Mouse (Mus musculus): ENCODE results near the gene BC117090. TPM values are rescaled to one million over a fixed set of nuclear protein-coding genes. Genes with fewer than 3 reads are reported as not detected.
"Not testable (repeated sequence)": the region's sequence is repeated elsewhere in the genome, so short reads cannot be mapped to it uniquely, and the experiment has no call there.

The BC117090 gene
- not detected in 2 replicates for polyA plus RNA-seq (2016; fragmentation: Nextera tagmentation; extraction: Ambion mirVana)

DNA sequence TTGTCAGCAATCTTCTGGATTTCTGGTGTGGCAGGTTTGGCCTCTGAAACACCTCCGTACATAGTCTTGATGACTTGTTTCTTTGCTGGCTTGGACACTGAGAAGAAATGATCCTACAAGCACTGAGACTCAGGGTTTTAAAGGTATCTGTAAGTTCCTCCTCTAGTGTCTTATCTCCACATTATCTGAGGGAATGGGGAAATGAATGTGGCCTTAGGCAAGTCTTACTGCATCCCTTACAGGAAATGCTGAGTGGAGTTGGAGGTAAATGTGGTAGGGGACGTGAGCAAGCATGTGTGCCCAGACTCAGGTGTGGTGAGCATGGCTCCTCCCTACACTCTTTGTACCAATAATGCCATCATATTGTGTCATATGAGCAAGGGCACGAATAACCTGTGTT lies at the start of gene BC117090:
TSS of gene BC117090 (minus strand) at position 101 of the 400 bp plus-strand sequence.
- no peak for DNase-seq (ENCODE audit: low spot score)
- Histone ChIP-seq H3K4me3 (no peak within 1 kb of the TSS), H3K27ac (replicated peaks) (no peak within 1 kb of the TSS), H3K9me3 (no peaks in the 10 kb centered on the region), H3K36me3 (replicated peaks) (no peaks in the 10 kb centered on the region), H3K4me1 (no peaks in the 10 kb centered on the region), H3K27me3 (replicated peaks; ENCODE audit: low read depth, poor library complexity, severe bottlenecking) (no peaks in the 10 kb centered on the region)
- WGBS = 78% methylated on average over 3 of the region's 3 CpGs

DNA sequence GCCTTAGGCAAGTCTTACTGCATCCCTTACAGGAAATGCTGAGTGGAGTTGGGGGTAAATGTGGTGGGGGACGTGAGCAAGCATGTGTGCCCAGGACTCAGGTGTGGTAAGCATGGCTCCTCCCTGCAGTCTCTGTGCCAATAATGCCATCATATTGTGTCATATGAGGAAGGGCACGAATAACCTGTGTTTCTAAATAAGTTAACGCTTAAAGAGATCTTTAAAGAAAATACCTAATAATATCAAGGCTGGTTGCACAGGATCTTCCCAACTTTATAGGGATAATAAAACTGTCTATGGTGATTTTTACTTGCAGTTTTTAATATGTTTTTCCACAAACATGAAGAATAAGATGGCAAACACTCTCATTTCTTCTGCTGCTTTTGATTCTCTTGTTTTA lies 33.5 kb upstream of the BC117090 start, which contains the start of gene BC100530:
TSS of gene BC100530 (minus strand) at position 101 of the 400 bp plus-strand sequence.
- not testable (repeated sequence) for H3K36me3 ChIP-seq (replicated peaks); DNase-seq (ENCODE audit: low spot score); H3K9me3 ChIP-seq; H3K4me3 ChIP-seq; H3K27me3 ChIP-seq (replicated peaks; ENCODE audit: low read depth, poor library complexity, severe bottlenecking); H3K27ac ChIP-seq (replicated peaks); H3K4me1 ChIP-seq
- 84% methylated on average over 3 of the region's 3 CpGs for WGBS

DNA sequence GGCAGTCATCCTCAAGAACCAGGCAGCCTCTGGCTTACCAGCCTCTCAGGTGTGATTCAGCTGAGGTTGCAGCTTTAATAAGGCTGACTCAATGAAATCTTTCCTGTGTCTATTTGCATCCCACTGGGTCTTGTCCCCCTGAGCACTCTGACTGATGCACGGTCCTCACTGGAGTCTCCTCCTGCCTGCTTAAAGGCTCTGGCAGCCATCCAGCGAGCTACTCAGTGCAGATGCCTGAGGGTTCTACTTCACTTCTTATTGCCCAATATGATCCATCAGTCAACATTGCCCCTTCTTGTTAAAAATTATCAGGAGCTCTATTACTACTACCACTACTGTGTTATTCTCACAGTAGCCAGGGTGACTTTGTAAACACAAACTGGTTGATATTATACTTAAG lies 3.0 kb upstream of the BC117090 start:
- Histone ChIP-seq H3K27me3 (replicated peaks; ENCODE audit: low read depth, poor library complexity, severe bottlenecking) (no peaks in the 10 kb centered on the region), H3K36me3 (replicated peaks) (no peaks in the 10 kb centered on the region), H3K4me3 (no peak overlapping the region), H3K9me3 (no peaks in the 10 kb centered on the region), H3K4me1 (no peaks in the 10 kb centered on the region), H3K27ac (replicated peaks) (no peak overlapping the region)
- 77% methylated on average over 2 of the region's 2 CpGs for WGBS
- no peak for DNase-seq (ENCODE audit: low spot score)

DNA sequence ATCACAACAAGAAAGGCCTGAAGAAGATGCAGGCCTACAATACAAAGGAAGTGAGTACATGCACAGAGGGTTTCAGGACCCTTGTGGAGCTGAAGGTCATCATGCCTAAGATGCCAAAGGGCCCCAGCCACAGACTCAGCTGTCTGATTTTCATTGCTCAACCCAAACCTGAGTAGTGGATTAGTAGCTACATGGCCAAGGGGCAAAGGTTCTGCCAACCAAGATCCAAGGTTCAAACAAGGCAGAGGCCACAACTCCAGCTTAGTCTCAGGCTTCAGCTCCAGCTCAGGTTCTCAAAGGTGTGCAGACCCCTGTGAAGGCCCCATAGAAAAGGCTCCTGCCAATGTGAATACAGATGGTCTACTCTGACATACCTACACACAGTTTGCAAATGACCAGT lies 14.8 kb downstream of the BC117090 start:
- DNase-seq (ENCODE audit: low spot score) = no peak
- Histone ChIP-seq H3K4me1 (no peaks in the 10 kb centered on the region), H3K9me3 (no peaks in the 10 kb centered on the region)

DNA sequence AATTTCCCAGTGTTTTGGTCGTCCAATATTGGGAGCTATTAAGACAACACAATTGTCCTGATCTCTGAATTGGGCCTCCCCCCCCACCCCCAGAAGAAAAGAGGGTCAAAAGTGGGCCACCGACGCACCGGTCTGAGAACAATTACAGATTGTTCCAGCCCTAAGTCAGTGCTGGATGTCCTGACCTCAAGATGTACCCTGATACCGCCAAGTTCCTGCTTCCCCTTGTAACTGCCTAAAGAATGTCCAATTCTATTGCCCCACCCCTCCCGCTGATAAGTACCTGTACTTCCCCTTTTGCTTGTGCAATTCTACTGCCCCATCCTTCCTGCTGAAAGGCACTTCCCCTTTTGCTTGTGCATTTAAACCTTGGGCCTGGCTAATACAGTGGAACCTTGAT lies 18.0 kb downstream of the BC117090 start:
- 79% methylated on average over 6 of the region's 6 CpGs for WGBS
- DNase-seq (ENCODE audit: low spot score); H3K4me1 ChIP-seq; H3K36me3 ChIP-seq (replicated peaks); H3K27ac ChIP-seq (replicated peaks); H3K9me3 ChIP-seq; H3K27me3 ChIP-seq (replicated peaks; ENCODE audit: low read depth, poor library complexity, severe bottlenecking); H3K4me3 ChIP-seq: not testable (repeated sequence)

More for the DNA sequence above, 14.8 kb downstream of the BC117090 start:
- Histone ChIP-seq H3K4me3 (no peak overlapping the region), H3K27ac (replicated peaks) (no peak overlapping the region), H3K36me3 (replicated peaks) (no peaks in the 10 kb centered on the region), H3K27me3 (replicated peaks; ENCODE audit: low read depth, poor library complexity, severe bottlenecking) (no peaks in the 10 kb centered on the region)

DNA sequence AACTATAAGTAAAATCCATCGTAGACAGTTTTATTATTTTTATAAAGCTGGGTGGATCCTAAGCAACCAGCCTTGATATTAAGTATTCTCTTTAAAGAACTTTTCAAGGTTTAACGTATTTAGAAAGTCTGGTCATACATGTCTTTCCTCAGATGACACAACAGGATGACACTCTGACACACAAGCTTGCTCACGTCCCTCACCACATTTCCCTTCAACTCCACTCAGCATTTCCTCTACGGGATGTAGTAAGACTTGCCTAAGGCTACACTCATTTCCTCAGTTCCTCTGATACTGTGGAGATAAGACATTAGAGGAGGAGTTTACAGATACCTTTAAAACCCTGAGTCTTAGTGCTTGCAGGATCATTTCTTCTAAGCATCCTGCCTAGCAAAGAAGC lies 26.5 kb downstream of the BC117090 start:
- 74% methylated on average over 4 of the region's 4 CpGs for WGBS
- no peaks in the 10 kb centered on the region for H3K9me3 ChIP-seq
- H3K27ac ChIP-seq (replicated peaks) = no peak overlapping the region
- no peaks in the 10 kb centered on the region for H3K27me3 ChIP-seq (replicated peaks; ENCODE audit: low read depth, poor library complexity, severe bottlenecking)
- no peaks in the 10 kb centered on the region for H3K36me3 ChIP-seq (replicated peaks)
- H3K4me1 ChIP-seq = no peaks in the 10 kb centered on the region
- no peak for DNase-seq (ENCODE audit: low spot score)
- no peak overlapping the region for H3K4me3 ChIP-seq

DNA sequence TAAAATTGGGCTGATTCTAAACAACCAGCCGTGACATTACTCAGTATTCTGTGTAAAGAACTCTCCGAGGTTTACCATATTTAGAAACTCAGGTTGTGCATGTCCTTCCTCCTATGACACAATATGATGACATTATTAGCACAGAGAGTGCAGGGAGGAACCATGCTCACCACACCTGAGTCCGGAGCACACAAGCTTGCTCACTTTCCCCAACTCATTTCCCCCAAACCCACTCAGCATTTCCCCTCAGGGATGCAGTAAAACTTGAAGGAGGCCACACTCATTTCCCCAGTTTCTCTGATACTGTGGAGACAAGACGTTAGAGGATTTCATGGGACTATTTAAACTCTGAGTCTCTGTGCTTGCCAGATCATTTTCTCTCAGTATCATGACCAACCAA lies 45.0 kb downstream of the BC117090 start:
- 85% methylated on average over 4 of the region's 4 CpGs for WGBS
- Histone ChIP-seq H3K9me3 (no peaks in the 10 kb centered on the region), H3K4me3 (no peak overlapping the region), H3K27ac (replicated peaks) (no peak overlapping the region), H3K27me3 (replicated peaks; ENCODE audit: low read depth, poor library complexity, severe bottlenecking) (no peaks in the 10 kb centered on the region), H3K36me3 (replicated peaks) (no peaks in the 10 kb centered on the region), H3K4me1 (no peaks in the 10 kb centered on the region)
- DNase-seq (ENCODE audit: low spot score) = no peak

DNA sequence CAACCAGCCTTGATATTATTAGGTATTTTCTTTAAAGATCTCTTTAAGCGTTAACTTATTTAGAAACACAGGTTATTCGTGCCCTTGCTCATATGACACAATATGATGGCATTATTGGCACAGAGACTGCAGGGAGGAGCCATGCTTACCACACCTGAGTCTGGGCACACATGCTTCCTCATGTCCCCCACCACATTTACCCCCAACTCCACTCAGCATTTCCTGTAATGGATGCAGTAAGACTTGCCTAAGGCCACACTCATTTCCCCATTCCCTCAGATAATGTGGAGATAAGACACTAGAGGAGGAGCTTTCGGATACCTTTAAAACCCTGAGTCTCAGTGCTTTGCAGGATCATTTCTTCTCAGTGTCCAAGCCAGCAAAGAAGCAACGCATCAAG lies 57.3 kb downstream of the BC117090 start, which contains the start of gene Stfa1:
TSS of gene Stfa1 (plus strand) at position 156 of the 400 bp plus-strand sequence.
- WGBS = 86% methylated on average over 4 of the region's 4 CpGs
- DNase-seq (ENCODE audit: low spot score); H3K4me1 ChIP-seq; H3K27ac ChIP-seq (replicated peaks); H3K9me3 ChIP-seq; H3K36me3 ChIP-seq (replicated peaks); H3K27me3 ChIP-seq (replicated peaks; ENCODE audit: low read depth, poor library complexity, severe bottlenecking); H3K4me3 ChIP-seq: not testable (repeated sequence)

Other genes with a start within 250 kb of the BC117090 start
- gene Csta1, start 203.1 kb downstream of the BC117090 start, polyA plus RNA-seq (2016; fragmentation: Nextera tagmentation; extraction: Ambion mirVana) = 0.06 and 0.09 TPM in 2 replicates
- not detected in 2 replicates for gene Stfa2l1, start 177.5 kb downstream of the BC117090 start, polyA plus RNA-seq (2016; fragmentation: Nextera tagmentation; extraction: Ambion mirVana)
- gene Gm5483, start 150.1 kb downstream of the BC117090 start, polyA plus RNA-seq (2016; fragmentation: Nextera tagmentation; extraction: Ambion mirVana) = not detected in 2 replicates
- gene Gm5416, start 123.9 kb downstream of the BC117090 start, polyA plus RNA-seq (2016; fragmentation: Nextera tagmentation; extraction: Ambion mirVana) = not detected in 2 replicates
- not detected in 2 replicates for gene 2010005H15Rik, start 112.9 kb downstream of the BC117090 start, polyA plus RNA-seq (2016; fragmentation: Nextera tagmentation; extraction: Ambion mirVana)
- 0.34 and 0.47 TPM in 2 replicates for gene Stfa1, start 57.4 kb downstream of the BC117090 start, polyA plus RNA-seq (2016; fragmentation: Nextera tagmentation; extraction: Ambion mirVana)
- gene BC100530, start 33.4 kb upstream of the BC117090 start, polyA plus RNA-seq (2016; fragmentation: Nextera tagmentation; extraction: Ambion mirVana) = 0.39 TPM in 1 of 2 replicates, not detected in the other
- not detected in 2 replicates for gene Stfa2, start 74.1 kb upstream of the BC117090 start, polyA plus RNA-seq (2016; fragmentation: Nextera tagmentation; extraction: Ambion mirVana)
- gene Stfa3, start 121.1 kb upstream of the BC117090 start, polyA plus RNA-seq (2016; fragmentation: Nextera tagmentation; extraction: Ambion mirVana) = not detected in 2 replicates
- gene Casr, start 227.8 kb upstream of the BC117090 start, polyA plus RNA-seq (2016; fragmentation: Nextera tagmentation; extraction: Ambion mirVana) = 0.18 and 0.26 TPM in 2 replicates